Mouse (Mus musculus): ENCODE data around the gene L1cam.

DNA sequence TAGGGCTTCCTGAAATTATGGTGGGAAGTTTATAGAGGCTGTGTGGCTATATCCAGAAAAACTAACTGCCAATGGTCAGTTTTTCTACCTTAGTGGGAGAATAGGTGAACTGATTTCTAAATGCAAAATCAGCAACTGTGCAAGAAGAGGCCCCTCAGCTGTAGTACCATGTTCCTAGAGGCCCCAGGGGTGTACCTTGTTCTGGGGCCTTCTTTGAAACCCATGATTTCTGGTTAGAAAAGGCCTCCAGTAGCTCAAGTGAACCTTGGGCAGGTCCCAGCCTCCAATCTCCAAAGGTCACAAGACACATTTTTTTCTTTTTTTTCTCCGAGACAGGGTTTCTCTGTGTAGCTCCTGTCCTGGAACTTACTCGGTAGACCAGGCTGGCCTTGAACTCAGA is 46.4 kb upstream of the L1cam start:
- TF ChIP-seq CTCF (IDR thresholded peaks at IDR 0.05; ENCODE audit: control insufficient read depth, insufficient read depth, insufficient read length) (no peak), CEBPB (IDR thresholded peaks at IDR 0.05; ENCODE audit: low read depth) (no peak), MAX (IDR thresholded peaks at IDR 0.05) (no peak), MYOD1 (IDR thresholded peaks at IDR 0.05; ENCODE audit: control insufficient read depth, insufficient read length, low read depth) (no peak), USF1 (IDR thresholded peaks at IDR 0.05; ENCODE audit: low read depth) (no peak), FOSL1 (IDR thresholded peaks at IDR 0.05; ENCODE audit: insufficient read depth, low read length, poor library complexity, severe bottlenecking) (no peak)

Measured in C2C12 (cell line).